Mouse (Mus musculus): Measurements from ENCODE around the gene Bcor. TPM values are rescaled to one million over a fixed set of nuclear protein-coding genes. Genes with fewer than 3 reads are reported as not detected.

The Bcor gene
- polyA plus RNA-seq, 1 experiment from 2014 or later, result 14.5 TPM

DNA sequence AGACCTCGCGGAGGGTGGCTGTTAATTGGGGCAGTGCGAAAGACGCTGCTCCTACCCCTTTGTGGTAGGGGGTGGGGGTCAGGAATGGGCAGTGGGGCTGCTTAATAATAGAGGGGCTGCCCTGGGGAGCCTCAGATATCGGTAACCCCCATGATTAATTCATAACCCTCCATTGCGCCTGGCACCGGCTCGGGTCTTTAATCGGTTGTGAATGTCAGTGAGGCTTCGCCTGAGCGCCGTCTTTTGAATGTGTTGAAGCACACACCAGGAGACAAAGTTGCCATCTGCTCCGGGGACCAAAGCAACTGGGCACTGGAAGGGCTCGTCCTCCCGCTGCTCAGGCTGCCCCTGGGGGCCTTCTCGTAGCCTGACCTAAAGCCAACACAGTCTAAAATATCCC, 158.8 kb downstream of the Bcor start:
- Histone ChIP-seq H3K9ac (no peak overlapping the region), H3K36me3 (no peaks in the 10 kb centered on the region), H3K4me1 (peaks cover 48% of the 10 kb centered on the region), H3K4me2 (no peak overlapping the region), H3K27ac (replicated peaks) (no peak overlapping the region), H3K4me3 (no peak overlapping the region), H3K9me3 (no peaks in the 10 kb centered on the region), H3K27me3 (replicated peaks) (peaks cover 89% of the 10 kb centered on the region)
- WGBS, result 27% methylated on average over 16 of the region's 16 CpGs
- no peak for ATAC-seq (ENCODE audit: extremely low read depth, insufficient number of reproducible peaks, low FRiP score, low TSS enrichment)

DNA sequence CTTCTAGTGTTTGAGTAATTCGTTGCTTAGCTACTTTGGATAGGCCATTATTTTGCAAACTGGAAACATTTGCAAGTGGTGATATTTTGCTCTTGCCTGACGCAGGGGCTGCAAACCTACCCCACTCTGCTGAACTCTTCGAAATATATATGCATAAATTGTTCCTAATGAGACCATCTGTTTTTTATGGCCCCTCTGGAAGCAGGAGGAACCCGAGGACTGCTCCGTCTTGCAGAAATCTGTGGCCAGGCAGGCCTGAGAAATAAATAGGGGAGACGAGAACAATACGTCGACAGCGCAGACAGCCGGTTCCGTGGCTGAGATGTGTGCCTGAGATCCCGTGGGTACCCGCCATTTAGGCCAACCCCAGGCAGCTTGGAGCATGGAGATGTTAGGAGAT, 159.5 kb downstream of the Bcor start:
- Histone ChIP-seq H3K4me2 (no peak overlapping the region), H3K9ac (no peak overlapping the region), H3K27ac (replicated peaks) (no peak overlapping the region), H3K27me3 (replicated peaks) (peaks cover 86% of the 10 kb centered on the region), H3K4me1 (peaks cover 45% of the 10 kb centered on the region), H3K9me3 (no peaks in the 10 kb centered on the region), H3K4me3 (no peak overlapping the region), H3K36me3 (no peaks in the 10 kb centered on the region)
- ATAC-seq (ENCODE audit: extremely low read depth, insufficient number of reproducible peaks, low FRiP score, low TSS enrichment), result no peak
- WGBS, result 40% methylated on average over 13 of the region's 13 CpGs

DNA sequence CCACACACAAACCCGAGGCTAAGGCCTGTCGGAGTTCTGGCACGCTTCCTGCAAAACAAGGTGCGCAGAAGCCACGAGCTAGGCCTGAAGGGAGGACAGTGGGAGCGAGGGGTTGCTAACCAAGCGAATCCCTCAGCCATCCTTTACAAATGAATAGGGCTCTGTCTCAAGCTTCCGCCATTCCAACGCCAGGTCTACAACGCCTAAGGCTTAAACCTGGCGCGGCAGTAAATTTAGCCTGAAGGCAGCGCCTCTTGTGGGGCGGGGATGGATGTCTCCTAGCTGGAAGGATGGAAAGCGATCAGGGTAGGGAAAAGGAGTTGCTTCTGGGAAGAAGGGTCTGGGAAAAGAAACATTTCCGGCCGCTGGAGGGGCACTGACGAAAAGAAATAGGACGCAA, 160.2 kb downstream of the Bcor start:
- Histone ChIP-seq H3K4me2 (peak overlapping the region; percentile 78), H3K9ac (no peak overlapping the region), H3K27me3 (replicated peaks) (peaks cover 85% of the 10 kb centered on the region), H3K9me3 (no peaks in the 10 kb centered on the region), H3K4me3 (no peak overlapping the region), H3K36me3 (no peaks in the 10 kb centered on the region), H3K4me1 (peaks cover 38% of the 10 kb centered on the region), H3K27ac (replicated peaks) (no peak overlapping the region)
- no peak for ATAC-seq (ENCODE audit: extremely low read depth, insufficient number of reproducible peaks, low FRiP score, low TSS enrichment)
- 17% methylated on average over 19 of the region's 19 CpGs for whole genome bisulfite sequencing

DNA sequence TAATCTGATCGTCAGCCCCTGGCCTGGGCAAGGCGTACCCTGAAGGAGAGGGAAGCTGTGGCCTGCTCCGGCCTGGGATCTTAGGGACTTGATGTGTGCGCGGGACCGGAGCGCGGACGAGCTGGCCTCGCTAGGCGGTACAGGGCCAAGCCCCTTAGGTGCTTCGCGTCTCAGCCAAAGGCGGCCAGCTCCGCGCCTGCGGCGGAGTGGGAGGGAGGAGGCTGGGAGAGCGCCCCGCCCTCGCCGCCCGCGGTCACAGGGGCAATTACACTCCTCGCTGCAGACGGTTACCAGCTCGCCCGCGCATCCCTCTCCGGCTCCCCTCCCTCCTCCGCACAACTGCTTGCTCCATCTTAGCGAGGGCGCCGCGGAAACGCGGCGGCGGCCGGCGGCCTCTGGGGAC, 161.2 kb downstream of the Bcor start:
- 4% methylated on average over 31 of the region's 41 CpGs for WGBS
- peak overlapping the region; percentile 75 for H3K9ac ChIP-seq
- H3K4me1 ChIP-seq, result peaks cover 33% of the 10 kb centered on the region
- H3K4me3 ChIP-seq, result peak overlapping the region; percentile 51
- H3K27ac ChIP-seq (replicated peaks), result no peak overlapping the region
- peaks cover 79% of the 10 kb centered on the region for H3K27me3 ChIP-seq (replicated peaks)
- H3K36me3 ChIP-seq, result no peaks in the 10 kb centered on the region
- peak overlapping the region; percentile 78 for H3K4me2 ChIP-seq
- ATAC-seq (ENCODE audit: extremely low read depth, insufficient number of reproducible peaks, low FRiP score, low TSS enrichment), result peak; percentile 88
- no peaks in the 10 kb centered on the region for H3K9me3 ChIP-seq

DNA sequence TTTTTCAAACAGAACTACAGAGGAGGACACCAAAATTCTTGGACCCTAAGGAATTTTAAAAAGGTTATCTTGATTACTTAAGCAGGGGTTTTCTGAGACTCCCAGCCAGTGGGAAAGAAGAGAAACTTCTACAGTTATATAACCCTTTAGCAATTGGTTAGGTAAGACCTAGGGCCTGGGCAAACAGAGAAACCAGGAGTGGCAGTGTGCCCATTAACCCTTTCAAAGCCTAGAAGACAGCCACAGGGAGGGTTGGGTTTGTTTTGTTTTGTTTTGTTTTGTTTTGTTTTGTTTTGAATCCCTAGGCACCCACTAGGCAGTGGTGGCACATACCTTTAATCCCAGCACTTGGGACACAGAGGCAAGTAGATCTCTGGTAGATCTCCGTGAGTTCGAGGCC, 163.3 kb downstream of the Bcor start:
- 77% methylated on average over 2 of the region's 2 CpGs for WGBS
- Histone ChIP-seq H3K36me3 (no peaks in the 10 kb centered on the region), H3K27ac (replicated peaks) (no peak overlapping the region), H3K4me2 (no peak overlapping the region), H3K9ac (no peak overlapping the region), H3K27me3 (replicated peaks) (peaks cover 71% of the 10 kb centered on the region), H3K9me3 (no peaks in the 10 kb centered on the region), H3K4me3 (no peak overlapping the region), H3K4me1 (peaks cover 21% of the 10 kb centered on the region)
- no peak for ATAC-seq (ENCODE audit: extremely low read depth, insufficient number of reproducible peaks, low FRiP score, low TSS enrichment)

DNA sequence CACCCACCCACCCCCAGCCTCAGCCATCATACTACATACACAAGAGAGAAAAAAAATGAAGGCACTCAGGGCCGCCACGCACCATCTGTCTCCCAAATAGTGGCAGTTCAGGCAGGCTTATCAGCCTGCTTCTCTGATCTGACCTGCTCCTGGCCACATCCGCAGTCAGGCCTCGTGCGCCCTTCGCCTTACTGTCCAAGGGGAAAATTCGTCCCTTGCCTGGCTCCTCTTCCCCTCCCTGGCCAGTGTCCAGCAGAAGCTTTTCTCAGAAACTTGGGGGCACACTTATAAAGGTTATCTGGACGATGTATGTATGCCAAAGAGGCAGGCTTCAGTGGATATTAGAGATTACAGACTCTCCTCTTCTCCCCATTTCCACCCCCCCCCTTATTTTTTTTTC, 163.7 kb downstream of the Bcor start:
- H3K27ac ChIP-seq (replicated peaks), result no peak overlapping the region
- 37% methylated on average over 8 of the region's 8 CpGs for WGBS
- no peaks in the 10 kb centered on the region for H3K9me3 ChIP-seq
- peaks cover 21% of the 10 kb centered on the region for H3K4me1 ChIP-seq
- no peak for ATAC-seq (ENCODE audit: extremely low read depth, insufficient number of reproducible peaks, low FRiP score, low TSS enrichment)
- H3K4me3 ChIP-seq, result no peak overlapping the region
- H3K36me3 ChIP-seq, result no peaks in the 10 kb centered on the region
- no peak overlapping the region for H3K9ac ChIP-seq
- H3K27me3 ChIP-seq (replicated peaks), result peaks cover 67% of the 10 kb centered on the region
- H3K4me2 ChIP-seq, result no peak overlapping the region

DNA sequence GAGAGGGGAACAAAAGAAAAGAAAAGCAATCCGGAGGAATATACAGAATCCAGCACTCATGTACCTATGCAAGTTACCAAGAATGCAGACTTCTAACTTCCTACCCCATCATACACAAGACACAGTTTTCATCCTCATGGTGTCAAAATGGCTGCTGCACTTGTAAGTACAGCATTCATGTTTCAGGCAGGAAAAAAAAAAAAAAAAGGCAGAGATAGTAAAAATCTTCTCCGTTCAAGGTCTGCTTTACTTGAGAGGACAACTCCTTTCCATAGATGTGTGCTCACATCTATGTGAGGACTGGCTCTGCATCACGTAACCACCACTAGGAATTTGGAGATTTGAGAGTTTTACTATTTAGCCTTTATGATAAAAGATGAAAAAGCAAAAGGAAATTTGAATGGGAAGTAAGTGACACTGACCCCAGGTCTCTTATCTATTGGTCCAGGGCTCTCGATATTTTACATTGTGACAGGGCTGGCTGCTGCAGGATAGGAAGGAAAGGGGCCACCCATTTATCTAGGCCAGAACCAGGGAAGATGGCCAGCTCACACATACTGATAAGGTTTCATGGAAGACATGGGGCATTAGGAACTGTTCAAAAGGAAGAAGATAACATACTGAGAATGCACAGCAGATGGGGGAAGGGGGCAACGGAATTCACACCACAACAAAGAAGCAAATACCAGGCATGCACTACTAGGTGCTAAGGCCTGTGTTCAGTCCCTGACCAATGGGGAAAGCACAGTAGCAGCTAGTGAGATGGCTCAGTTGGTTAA, 166.3 kb downstream of the Bcor start:
- Histone ChIP-seq H3K4me2 (no peak overlapping the region), H3K27ac (replicated peaks) (no peak overlapping the region), H3K4me1 (peaks cover 15% of the 10 kb centered on the region), H3K4me3 (no peak overlapping the region), H3K36me3 (no peaks in the 10 kb centered on the region), H3K9ac (no peak overlapping the region), H3K27me3 (replicated peaks) (peaks cover 59% of the 10 kb centered on the region), H3K9me3 (no peaks in the 10 kb centered on the region)
- ATAC-seq (ENCODE audit: extremely low read depth, insufficient number of reproducible peaks, low FRiP score, low TSS enrichment), result no peak
- WGBS, result 42% methylated on average over 5 of the region's 5 CpGs

DNA sequence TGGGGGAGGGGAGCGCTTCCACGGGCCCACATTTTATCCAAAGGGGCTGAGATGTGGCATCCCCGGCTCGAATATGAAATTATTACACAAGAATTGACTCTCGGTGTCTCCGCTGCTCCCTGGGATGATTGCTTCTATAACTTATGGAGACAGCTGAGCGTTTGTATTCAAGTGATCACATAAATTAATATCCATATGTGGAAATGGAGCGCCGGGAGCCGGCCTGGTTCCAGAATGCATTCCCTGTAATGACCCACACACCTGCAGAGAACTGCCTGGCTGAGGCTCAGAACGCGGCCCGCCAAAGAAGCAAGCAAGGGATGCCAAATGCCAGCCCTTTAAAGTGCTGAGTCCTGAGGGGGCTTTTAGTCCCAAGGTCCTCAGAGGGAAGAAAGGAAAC, 170.7 kb downstream of the Bcor start:
- no peak overlapping the region for H3K4me3 ChIP-seq
- H3K4me2 ChIP-seq, result no peak overlapping the region
- ATAC-seq (ENCODE audit: extremely low read depth, insufficient number of reproducible peaks, low FRiP score, low TSS enrichment), result no peak
- H3K36me3 ChIP-seq, result no peaks in the 10 kb centered on the region
- 90% methylated on average over 13 of the region's 13 CpGs for WGBS
- H3K4me1 ChIP-seq, result 0 out of 2 replicates have a peak, but pooled peaks cover 6% of the 10 kb centered on the region
- H3K9me3 ChIP-seq, result no peaks in the 10 kb centered on the region
- H3K27ac ChIP-seq (replicated peaks), result no peak overlapping the region
- H3K27me3 ChIP-seq (replicated peaks), result peaks cover 61% of the 10 kb centered on the region
- H3K9ac ChIP-seq, result no peak overlapping the region

DNA sequence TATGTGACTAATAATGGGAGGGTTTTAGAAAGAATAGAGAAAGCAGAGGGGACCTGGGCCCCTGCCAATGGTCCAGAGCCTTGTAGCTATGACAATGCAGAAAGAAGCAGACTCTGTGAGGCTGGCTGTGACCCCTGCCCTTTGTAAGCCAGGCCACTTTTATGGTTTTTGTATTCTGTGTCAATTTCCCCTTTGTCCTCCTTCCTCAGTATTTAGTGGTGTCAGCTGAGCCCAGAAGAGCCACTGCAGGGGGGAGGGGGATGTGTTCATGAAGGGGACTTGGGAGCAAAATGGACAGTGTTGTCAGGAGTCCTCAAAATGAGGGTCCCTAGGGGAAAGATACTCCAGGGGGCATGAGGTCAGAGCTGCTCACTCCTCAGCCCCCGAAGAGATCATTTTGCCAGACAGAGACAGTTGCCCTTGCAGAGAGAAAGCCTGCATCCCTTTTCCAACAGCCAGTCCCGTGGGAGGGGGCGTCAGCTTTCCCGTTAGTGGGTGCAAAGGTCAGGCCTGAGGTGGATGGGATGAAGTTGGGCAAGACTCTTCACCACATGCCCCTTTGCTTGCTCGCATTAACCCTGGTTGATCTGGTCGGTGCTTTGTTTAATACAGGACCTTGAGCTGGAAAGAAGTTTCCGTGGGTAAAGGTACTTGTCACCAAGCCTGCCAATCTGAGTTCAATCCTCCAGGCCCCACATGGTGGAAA, 171.8 kb downstream of the Bcor start:
- Histone ChIP-seq H3K9ac (no peak overlapping the region), H3K4me2 (no peak overlapping the region), H3K27ac (replicated peaks) (no peak overlapping the region), H3K4me3 (no peak overlapping the region), H3K36me3 (no peaks in the 10 kb centered on the region), H3K9me3 (no peaks in the 10 kb centered on the region), H3K4me1 (no peaks in the 10 kb centered on the region), H3K27me3 (replicated peaks) (peaks cover 54% of the 10 kb centered on the region)
- 73% methylated on average over 7 of the region's 7 CpGs for WGBS
- no peak for ATAC-seq (ENCODE audit: extremely low read depth, insufficient number of reproducible peaks, low FRiP score, low TSS enrichment)

DNA sequence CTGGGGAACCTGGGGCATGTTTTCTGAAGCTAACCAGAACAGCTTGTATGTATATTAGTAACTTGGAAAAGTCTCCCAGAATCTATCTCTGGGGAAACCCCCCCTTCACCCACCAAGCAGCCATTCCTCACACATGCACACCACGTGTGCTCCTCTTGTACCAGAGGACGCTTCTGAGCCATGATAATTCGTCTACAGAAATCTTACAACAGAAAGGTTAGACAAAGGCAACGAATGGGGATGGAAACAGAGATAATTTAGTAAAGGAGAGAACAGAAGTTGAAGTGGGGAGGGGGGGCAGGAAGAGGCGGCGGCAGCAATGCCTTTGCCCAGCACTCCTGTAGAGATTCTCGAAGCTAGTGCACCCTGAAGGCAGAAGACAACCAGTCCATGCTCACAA, 172.6 kb downstream of the Bcor start:
- Histone ChIP-seq H3K36me3 (no peaks in the 10 kb centered on the region), H3K4me2 (no peak overlapping the region), H3K27ac (replicated peaks) (no peak overlapping the region), H3K9ac (no peak overlapping the region), H3K4me1 (no peaks in the 10 kb centered on the region), H3K27me3 (replicated peaks) (peaks cover 56% of the 10 kb centered on the region), H3K4me3 (no peak overlapping the region), H3K9me3 (no peaks in the 10 kb centered on the region)
- 64% methylated on average over 7 of the region's 7 CpGs for WGBS
- no peak for ATAC-seq (ENCODE audit: extremely low read depth, insufficient number of reproducible peaks, low FRiP score, low TSS enrichment)
